Mouse (Mus musculus): Measurements from ENCODE around the gene Shroom4. TPM values are rescaled to one million over a fixed set of nuclear protein-coding genes. Genes with fewer than 3 reads are reported as not detected.
A peak's percentile ranks its signal among the peaks of the same experiment; 100 is the strongest.
"Not testable (repeated sequence)": the region's sequence is repeated elsewhere in the genome, so short reads cannot be mapped to it uniquely, and the experiment has no call there.

Gene Shroom4
- polyA plus RNA-seq, 1 experiment from 2014 or later = 10.8 TPM

- Histone ChIP-seq H3K4me3 (ENCODE audit: low read depth, low read length) (no peak overlapping the region), H3K4me1 (ENCODE audit: control insufficient read depth, insufficient read depth, low read length) (no peaks in the 10 kb centered on the region), H3K36me3 (replicated peaks; ENCODE audit: control insufficient read depth, insufficient read depth, low read depth, low read length) (no peaks in the 10 kb centered on the region), H3K9ac (replicated peaks; ENCODE audit: low read length) (no peak overlapping the region), H3K27ac (replicated peaks; ENCODE audit: low read depth, low read length) (no peak overlapping the region), H3K9me3 (replicated peaks; ENCODE audit: control insufficient read depth, low read length) (no peaks in the 10 kb centered on the region), H3K4me2 (ENCODE audit: low read depth, low read length) (no peak overlapping the region), H3K27me3 (ENCODE audit: control insufficient read depth, insufficient read depth, low read length) (no peaks in the 10 kb centered on the region)
- DNase-seq (ENCODE audit: low spot score) (no peak), ATAC-seq (replicated peaks; ENCODE audit: insufficient number of reproducible peaks, low FRiP score, low TSS enrichment, low read depth) (no peak)
- 87% methylated on average over 4 of the region's 4 CpGs for WGBS
Measured at GRCm38 (mm10) chrX:6453220-6453619, 53.6 kb downstream of the Shroom4 start.

- ATAC-seq (replicated peaks; ENCODE audit: insufficient number of reproducible peaks, low FRiP score, low TSS enrichment, low read depth); H3K4me2 ChIP-seq (ENCODE audit: low read depth, low read length); H3K4me3 ChIP-seq (ENCODE audit: low read depth, low read length); H3K9ac ChIP-seq (replicated peaks; ENCODE audit: low read length); H3K36me3 ChIP-seq (replicated peaks; ENCODE audit: control insufficient read depth, insufficient read depth, low read depth, low read length); H3K9me3 ChIP-seq (replicated peaks; ENCODE audit: control insufficient read depth, low read length); H3K27ac ChIP-seq (replicated peaks; ENCODE audit: low read depth, low read length); H3K4me1 ChIP-seq (ENCODE audit: control insufficient read depth, insufficient read depth, low read length); DNase-seq (ENCODE audit: low spot score); H3K27me3 ChIP-seq (ENCODE audit: control insufficient read depth, insufficient read depth, low read length): not testable (repeated sequence)
- WGBS = no CpG with 5 or more reads among the region's 1 CpGs
Measured at GRCm38 (mm10) chrX:6469251-6469650, 69.6 kb downstream of the Shroom4 start.

- not testable (repeated sequence) for H3K36me3 ChIP-seq (replicated peaks; ENCODE audit: control insufficient read depth, insufficient read depth, low read depth, low read length); H3K4me2 ChIP-seq (ENCODE audit: low read depth, low read length); DNase-seq (ENCODE audit: low spot score); H3K27ac ChIP-seq (replicated peaks; ENCODE audit: low read depth, low read length); H3K4me1 ChIP-seq (ENCODE audit: control insufficient read depth, insufficient read depth, low read length); ATAC-seq (replicated peaks; ENCODE audit: insufficient number of reproducible peaks, low FRiP score, low TSS enrichment, low read depth); H3K27me3 ChIP-seq (ENCODE audit: control insufficient read depth, insufficient read depth, low read length); H3K4me3 ChIP-seq (ENCODE audit: low read depth, low read length); H3K9ac ChIP-seq (replicated peaks; ENCODE audit: low read length); H3K9me3 ChIP-seq (replicated peaks; ENCODE audit: control insufficient read depth, low read length)
- no CpG with 5 or more reads among the region's 1 CpGs for WGBS
Measured at GRCm38 (mm10) chrX:6472563-6472962, 72.9 kb downstream of the Shroom4 start.

- H3K27ac ChIP-seq (replicated peaks; ENCODE audit: low read depth, low read length) = no peak overlapping the region
- H3K4me2 ChIP-seq (ENCODE audit: low read depth, low read length) = no peak overlapping the region
Measured at GRCm38 (mm10) chrX:6475177-6475576, 75.5 kb downstream of the Shroom4 start.

GRCm38 (mm10) chrX:6482268-6482667, 82.6 kb downstream of the Shroom4 start:
- ATAC-seq (replicated peaks; ENCODE audit: insufficient number of reproducible peaks, low FRiP score, low TSS enrichment, low read depth) = no peak
- H3K4me1 ChIP-seq (ENCODE audit: control insufficient read depth, insufficient read depth, low read length) = no peaks in the 10 kb centered on the region
- H3K27ac ChIP-seq (replicated peaks; ENCODE audit: low read depth, low read length) = no peak overlapping the region
- no peaks in the 10 kb centered on the region for H3K36me3 ChIP-seq (replicated peaks; ENCODE audit: control insufficient read depth, insufficient read depth, low read depth, low read length)
- no peak overlapping the region for H3K4me2 ChIP-seq (ENCODE audit: low read depth, low read length)
- H3K27me3 ChIP-seq (ENCODE audit: control insufficient read depth, insufficient read depth, low read length) = no peaks in the 10 kb centered on the region
- no peak for DNase-seq (ENCODE audit: low spot score)
- no peaks in the 10 kb centered on the region for H3K9me3 ChIP-seq (replicated peaks; ENCODE audit: control insufficient read depth, low read length)
- no peak overlapping the region for H3K4me3 ChIP-seq (ENCODE audit: low read depth, low read length)
- no peak overlapping the region for H3K9ac ChIP-seq (replicated peaks; ENCODE audit: low read length)
- 91% methylated on average over 4 of the region's 4 CpGs for WGBS

More at GRCm38 (mm10) chrX:6475177-6475576, 75.5 kb downstream of the Shroom4 start:
- DNase-seq (ENCODE audit: low spot score) (no peak), ATAC-seq (replicated peaks; ENCODE audit: insufficient number of reproducible peaks, low FRiP score, low TSS enrichment, low read depth) (no peak)
- 10% methylated on average over 1 of the region's 1 CpGs for WGBS
- no peaks in the 10 kb centered on the region for H3K4me1 ChIP-seq (ENCODE audit: control insufficient read depth, insufficient read depth, low read length)
- H3K36me3 ChIP-seq (replicated peaks; ENCODE audit: control insufficient read depth, insufficient read depth, low read depth, low read length) = no peaks in the 10 kb centered on the region
- no peak overlapping the region for H3K4me3 ChIP-seq (ENCODE audit: low read depth, low read length)
- H3K9me3 ChIP-seq (replicated peaks; ENCODE audit: control insufficient read depth, low read length) = no peaks in the 10 kb centered on the region
- H3K9ac ChIP-seq (replicated peaks; ENCODE audit: low read length) = no peak overlapping the region
- no peaks in the 10 kb centered on the region for H3K27me3 ChIP-seq (ENCODE audit: control insufficient read depth, insufficient read depth, low read length)

- no peaks in the 10 kb centered on the region for H3K9me3 ChIP-seq (replicated peaks; ENCODE audit: control insufficient read depth, low read length)
- no peaks in the 10 kb centered on the region for H3K27me3 ChIP-seq (ENCODE audit: control insufficient read depth, insufficient read depth, low read length)
- DNase-seq (ENCODE audit: low spot score) = peak; percentile 45
- no peak overlapping the region for H3K9ac ChIP-seq (replicated peaks; ENCODE audit: low read length)
- ATAC-seq (replicated peaks; ENCODE audit: insufficient number of reproducible peaks, low FRiP score, low TSS enrichment, low read depth) = no peak
- H3K4me2 ChIP-seq (ENCODE audit: low read depth, low read length) = no peak overlapping the region
- no peaks in the 10 kb centered on the region for H3K36me3 ChIP-seq (replicated peaks; ENCODE audit: control insufficient read depth, insufficient read depth, low read depth, low read length)
- no peak overlapping the region for H3K4me3 ChIP-seq (ENCODE audit: low read depth, low read length)
- H3K27ac ChIP-seq (replicated peaks; ENCODE audit: low read depth, low read length) = no peak overlapping the region
- H3K4me1 ChIP-seq (ENCODE audit: control insufficient read depth, insufficient read depth, low read length) = no peaks in the 10 kb centered on the region
- 21% methylated on average over 8 of the region's 8 CpGs for WGBS
Measured at GRCm38 (mm10) chrX:6483817-6484216, 84.2 kb downstream of the Shroom4 start.

- no peaks in the 10 kb centered on the region for H3K4me1 ChIP-seq (ENCODE audit: control insufficient read depth, insufficient read depth, low read length)
- ATAC-seq (replicated peaks; ENCODE audit: insufficient number of reproducible peaks, low FRiP score, low TSS enrichment, low read depth) (no peak), DNase-seq (ENCODE audit: low spot score) (no peak)
- no peaks in the 10 kb centered on the region for H3K27me3 ChIP-seq (ENCODE audit: control insufficient read depth, insufficient read depth, low read length)
- H3K36me3 ChIP-seq (replicated peaks; ENCODE audit: control insufficient read depth, insufficient read depth, low read depth, low read length) = no peaks in the 10 kb centered on the region
- no peak overlapping the region for H3K27ac ChIP-seq (replicated peaks; ENCODE audit: low read depth, low read length)
- no peak overlapping the region for H3K4me2 ChIP-seq (ENCODE audit: low read depth, low read length)
- WGBS = 69% methylated on average over 4 of the region's 4 CpGs
- H3K9ac ChIP-seq (replicated peaks; ENCODE audit: low read length) = no peak overlapping the region
- H3K9me3 ChIP-seq (replicated peaks; ENCODE audit: control insufficient read depth, low read length) = no peaks in the 10 kb centered on the region
- no peak overlapping the region for H3K4me3 ChIP-seq (ENCODE audit: low read depth, low read length)
Measured at GRCm38 (mm10) chrX:6490433-6490832, 90.8 kb downstream of the Shroom4 start.

GRCm38 (mm10) chrX:6495456-6495855, 95.8 kb downstream of the Shroom4 start:
- ATAC-seq (replicated peaks; ENCODE audit: insufficient number of reproducible peaks, low FRiP score, low TSS enrichment, low read depth) (no peak), DNase-seq (ENCODE audit: low spot score) (peak; percentile 64)
- H3K9me3 ChIP-seq (replicated peaks; ENCODE audit: control insufficient read depth, low read length) = no peaks in the 10 kb centered on the region

More at GRCm38 (mm10) chrX:6495456-6495855, 95.8 kb downstream of the Shroom4 start:
- H3K27ac ChIP-seq (replicated peaks; ENCODE audit: low read depth, low read length) = peak overlapping the region; percentile 52; the same call in 1 of the 2 replicates
- no peaks in the 10 kb centered on the region for H3K27me3 ChIP-seq (ENCODE audit: control insufficient read depth, insufficient read depth, low read length)
- no peaks in the 10 kb centered on the region for H3K36me3 ChIP-seq (replicated peaks; ENCODE audit: control insufficient read depth, insufficient read depth, low read depth, low read length)
- no peaks in the 10 kb centered on the region for H3K4me1 ChIP-seq (ENCODE audit: control insufficient read depth, insufficient read depth, low read length)
- no peak overlapping the region for H3K4me2 ChIP-seq (ENCODE audit: low read depth, low read length)
- no peak overlapping the region for H3K4me3 ChIP-seq (ENCODE audit: low read depth, low read length)
- no peak overlapping the region for H3K9ac ChIP-seq (replicated peaks; ENCODE audit: low read length)

All from embryonic facial prominence, embryonic 11.5 days (tissue).